Mouse (Mus musculus): ENCODE results near the gene Ppil4.
"Not testable (repeated sequence)": the region's sequence is repeated elsewhere in the genome, so short reads cannot be mapped to it uniquely, and the experiment has no call there.

Gene Ppil4

GRCm38 (mm10) chr10:7792751-7793385, at the start of gene Ppil4, which contains the start of gene Ginm1:
Gene Ppil4 (plus strand): TSS chr10:7792891.
Gene Ginm1 (minus strand): TSS chr10:7792824.
- in situ Hi-C loops (cut with MboI, MseI) = loop anchor here in 1 of 2 experiments (25.0 kb wide), 1 partner anchor 806 kb away; no protein-coding TSS in a partner anchor

- in situ Hi-C loops (cut with MboI, MseI) = not testable (repeated sequence)
These were observed 47.2 kb upstream of the Ppil4 start for GRCm38 (mm10) chr10:7745528-7745927.

GRCm38 (mm10) chr10:7748752-7749151, 43.9 kb upstream of the Ppil4 start:
- in situ Hi-C loops (cut with MboI, MseI) = no loop called here

DNA sequence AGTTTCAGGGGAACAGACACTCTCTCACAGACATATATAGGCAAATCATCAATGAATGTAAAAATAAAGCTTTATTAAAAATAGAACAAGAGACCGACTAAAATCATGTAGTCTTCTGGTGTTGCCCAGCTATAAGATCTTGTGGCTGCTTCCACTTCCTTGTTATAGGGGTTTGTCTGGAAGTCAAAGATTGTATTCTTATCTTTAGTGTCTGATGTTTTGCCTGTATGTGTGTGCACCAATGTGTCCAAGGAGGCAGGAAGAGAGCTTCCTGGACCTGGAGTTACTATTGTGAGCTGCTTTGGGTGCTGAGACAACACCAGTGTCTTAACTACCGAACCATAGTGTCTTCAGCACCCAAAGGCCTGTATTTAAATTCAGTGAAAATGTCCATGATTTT, 35.1 kb upstream of the Ppil4 start:
- in situ Hi-C loops (cut with MboI, MseI) = no loop called here

GRCm38 (mm10) chr10:7772346-7772745, 20.3 kb upstream of the Ppil4 start:
- in situ Hi-C loops (cut with MboI, MseI) = no loop called here

GRCm38 (mm10) chr10:7772769-7773168, 19.9 kb upstream of the Ppil4 start:
- in situ Hi-C loops (cut with MboI, MseI) = no loop called here

DNA sequence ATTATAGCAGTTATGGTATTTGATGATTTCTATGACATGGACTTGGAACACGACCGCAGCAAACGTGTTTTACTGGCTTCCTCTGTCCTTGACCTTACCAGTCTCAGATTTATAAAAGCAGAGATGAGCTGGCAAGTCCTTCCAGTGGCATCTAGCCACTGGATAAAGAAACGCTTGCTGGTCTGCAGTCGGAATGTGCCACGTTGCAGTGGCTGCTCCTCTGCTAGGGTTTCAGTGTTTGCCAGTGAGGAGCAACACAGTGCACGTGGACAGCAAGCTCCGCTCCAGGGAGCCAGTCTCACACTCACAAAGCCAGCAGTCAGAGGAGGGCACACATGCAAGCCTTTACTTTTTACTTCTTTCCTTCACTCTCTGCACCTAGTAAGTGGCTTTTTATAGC, 17.3 kb upstream of the Ppil4 start:
- in situ Hi-C loops (cut with MboI, MseI) = loop anchor here in 1 of 2 experiments (25.0 kb wide), 1 partner anchor 788 kb away; no protein-coding TSS in a partner anchor

DNA sequence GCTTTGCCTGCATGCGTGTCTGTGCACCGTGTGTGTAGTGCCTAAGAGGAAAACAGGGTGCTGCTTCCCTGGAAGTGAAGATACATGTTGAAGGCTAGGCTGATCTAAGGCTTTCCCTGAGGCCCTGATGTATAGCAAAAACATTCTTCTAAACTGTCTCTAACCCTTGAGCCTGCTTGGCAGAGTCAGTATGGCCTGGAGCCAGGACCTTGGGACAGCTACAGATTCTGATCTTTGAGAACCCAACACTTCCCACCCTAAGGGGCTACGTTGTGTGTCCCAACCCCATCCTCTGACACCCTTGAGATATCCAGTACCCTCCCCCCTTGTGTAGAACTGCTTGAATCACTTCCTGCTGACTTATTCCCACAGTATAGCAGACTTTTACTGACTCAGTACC, 14.3 kb upstream of the Ppil4 start:
- in situ Hi-C loops (cut with MboI, MseI) = loop anchor here in 1 of 2 experiments (25.0 kb wide), 1 partner anchor 791 kb away; no protein-coding TSS in a partner anchor

GRCm38 (mm10) chr10:7779751-7780237, 12.9 kb upstream of the Ppil4 start:
- in situ Hi-C loops (cut with MboI, MseI) = loop anchor here in 1 of 2 experiments (10.0 to 25.0 kb wide), 2 partner anchors 55 to 792 kb away; partner anchors contain the start of gene Katna1

DNA sequence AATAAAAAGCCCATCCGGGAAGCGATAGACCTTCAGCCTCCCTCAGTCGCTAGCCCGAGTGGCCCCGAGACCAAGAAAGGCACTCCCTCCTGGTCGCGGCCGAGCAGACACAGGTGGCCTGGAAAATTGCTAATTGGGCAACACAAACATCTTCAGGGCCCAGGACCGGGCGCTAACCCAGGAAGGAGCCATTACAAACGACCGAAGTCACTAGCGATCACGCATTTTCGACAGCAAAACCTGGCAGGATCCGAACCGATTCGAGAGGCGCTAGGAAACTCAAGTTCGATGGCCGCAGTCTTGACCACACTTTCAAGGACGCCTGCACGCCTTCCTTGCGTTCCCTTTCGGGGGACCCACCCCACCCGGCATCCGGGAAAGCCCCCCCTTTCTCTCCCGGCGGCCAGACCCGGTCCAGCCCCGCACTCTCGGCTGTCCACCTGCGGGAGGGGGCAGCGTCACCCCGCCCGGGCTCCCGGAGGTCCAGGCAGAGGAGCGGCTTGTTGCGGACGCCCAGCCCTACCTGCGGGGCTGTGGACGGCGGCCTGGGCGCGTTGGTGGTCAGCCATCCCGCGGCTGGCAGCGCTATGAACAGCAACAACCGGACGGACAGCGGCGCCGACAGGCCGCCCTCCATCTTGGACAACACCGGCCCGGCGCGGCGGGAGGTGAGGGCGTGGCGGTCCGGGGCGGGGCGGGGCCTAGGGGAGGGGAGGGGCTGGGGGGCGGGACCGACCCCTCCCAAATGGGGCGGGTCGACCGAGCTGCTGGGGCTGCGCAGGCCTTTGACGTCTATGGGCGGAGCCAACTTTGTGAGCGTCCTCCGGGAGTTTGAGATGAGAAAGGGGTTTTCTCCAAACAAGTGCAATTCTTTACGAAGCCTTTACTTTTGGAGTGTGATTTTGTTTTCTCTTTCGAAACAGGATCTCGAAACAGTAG, 12.2 kb upstream of the Ppil4 start:
- in situ Hi-C loops (cut with MboI, MseI) = loop anchor here in 1 of 2 experiments (10.0 to 25.0 kb wide), 2 partner anchors 56 to 793 kb away; partner anchors contain the start of gene Katna1

DNA sequence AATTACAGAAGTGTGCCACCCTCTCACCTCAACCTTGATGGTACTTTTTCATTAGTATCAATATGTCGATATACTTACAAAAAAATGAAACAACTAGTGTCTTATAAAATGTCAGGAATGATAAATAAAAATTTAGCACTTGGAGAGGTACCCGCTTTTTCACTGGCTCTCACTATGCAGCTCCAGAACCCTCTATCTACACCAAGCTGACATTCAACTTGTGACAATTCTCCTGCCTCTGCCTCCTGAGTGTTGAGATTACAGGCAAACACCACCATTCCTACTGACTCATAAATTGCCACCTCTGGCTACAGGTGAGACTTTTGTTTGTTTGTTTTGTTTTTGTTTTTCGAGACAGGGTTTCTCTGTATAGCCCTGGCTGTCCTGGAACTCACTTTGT, 11.5 kb upstream of the Ppil4 start:
- in situ Hi-C loops (cut with MboI, MseI) = loop anchor here in 1 of 2 experiments (10.0 to 25.0 kb wide), 2 partner anchors 56 to 794 kb away; partner anchors contain the start of gene Katna1

GRCm38 (mm10) chr10:7787319-7787718, 5.4 kb upstream of the Ppil4 start:
- in situ Hi-C loops (cut with MboI, MseI) = loop anchor here in 1 of 2 experiments (10.0 to 25.0 kb wide), 2 partner anchors 63 to 800 kb away; partner anchors contain the start of gene Katna1

GRCm38 (mm10) chr10:7792254-7792750, 389 bp upstream of the Ppil4 start:
- in situ Hi-C loops (cut with MboI, MseI) = loop anchor here in 1 of 2 experiments (25.0 kb wide), 1 partner anchor 805 kb away; no protein-coding TSS in a partner anchor

DNA sequence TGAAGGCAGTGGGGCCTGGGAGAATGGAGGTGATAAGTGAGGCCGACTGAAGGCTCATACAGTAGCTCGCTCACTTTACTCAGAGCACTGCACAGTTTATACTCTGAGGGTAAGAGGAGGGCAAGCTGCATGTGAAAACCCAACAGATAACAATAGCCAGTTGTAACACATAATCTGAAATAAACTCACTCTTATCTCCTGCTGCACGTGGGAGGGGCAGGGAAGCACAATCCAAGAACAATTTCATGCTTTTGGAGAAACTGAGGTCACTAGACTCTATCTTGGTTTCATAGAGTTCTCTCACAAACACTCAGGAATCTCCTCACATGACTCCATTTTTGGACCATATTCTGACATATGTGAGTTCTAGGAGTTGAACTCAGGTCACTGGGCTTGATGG, 8.6 kb downstream of the Ppil4 start:
- in situ Hi-C loops (cut with MboI, MseI) = no loop called here

DNA sequence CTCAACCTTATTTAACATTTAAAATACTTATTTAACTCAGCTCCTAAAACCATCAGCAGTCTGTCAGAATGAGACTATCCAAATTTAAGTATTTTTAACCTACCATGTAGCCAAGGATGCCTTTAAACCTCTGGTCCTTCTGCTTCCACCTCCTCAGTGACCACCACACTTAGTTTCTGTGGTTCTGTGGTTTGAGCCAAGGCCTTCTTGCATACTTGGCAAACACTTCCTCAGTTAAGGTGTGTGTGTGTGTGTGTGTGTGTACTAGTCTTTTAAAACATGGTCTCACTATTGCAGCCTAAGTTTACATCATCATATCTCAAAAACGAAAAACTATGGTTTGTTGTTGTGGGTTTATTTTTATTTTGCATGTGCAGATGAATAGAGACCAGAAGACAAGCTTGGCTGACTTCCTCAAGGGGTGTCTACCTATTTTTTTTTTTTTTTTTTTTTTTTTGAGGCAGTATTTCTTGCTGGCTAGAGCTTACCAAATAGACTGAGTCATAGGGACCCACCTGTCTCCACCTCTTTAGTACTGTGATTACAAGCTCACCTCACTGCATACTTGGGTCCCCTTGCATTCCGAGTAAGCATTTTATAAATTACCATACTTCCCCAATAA, 9.9 kb downstream of the Ppil4 start:
- in situ Hi-C loops (cut with MboI, MseI) = no loop called here

DNA sequence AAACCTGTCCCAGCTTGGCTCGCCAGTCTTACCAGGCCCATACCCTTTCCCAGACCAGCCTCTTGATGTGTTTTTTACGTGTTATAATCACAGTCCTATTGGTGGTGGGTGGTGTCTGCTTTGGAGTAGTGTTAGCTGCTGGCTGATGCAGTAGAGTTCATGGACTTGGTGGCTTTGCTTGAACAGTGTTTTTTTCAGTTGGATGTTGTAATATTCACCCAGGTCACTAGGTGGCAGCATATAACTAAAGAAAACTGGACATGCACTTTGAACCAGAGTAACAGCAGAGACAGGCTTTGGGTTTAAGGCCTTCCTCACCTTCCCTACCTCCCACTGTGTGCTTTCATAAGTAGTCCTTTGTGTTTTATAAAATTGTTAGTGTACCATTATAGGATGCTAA, 17.2 kb downstream of the Ppil4 start:
- in situ Hi-C loops (cut with MboI, MseI) = loop anchor here (5.0 kb wide), 2 partner anchors 42 to 427 kb away; no protein-coding TSS in a partner anchor

GRCm38 (mm10) chr10:7816476-7816875, 23.8 kb downstream of the Ppil4 start:
- in situ Hi-C loops (cut with MboI, MseI) = no loop called here

GRCm38 (mm10) chr10:7818676-7819075, 26.0 kb downstream of the Ppil4 start:
- in situ Hi-C loops (cut with MboI, MseI) = no loop called here

DNA sequence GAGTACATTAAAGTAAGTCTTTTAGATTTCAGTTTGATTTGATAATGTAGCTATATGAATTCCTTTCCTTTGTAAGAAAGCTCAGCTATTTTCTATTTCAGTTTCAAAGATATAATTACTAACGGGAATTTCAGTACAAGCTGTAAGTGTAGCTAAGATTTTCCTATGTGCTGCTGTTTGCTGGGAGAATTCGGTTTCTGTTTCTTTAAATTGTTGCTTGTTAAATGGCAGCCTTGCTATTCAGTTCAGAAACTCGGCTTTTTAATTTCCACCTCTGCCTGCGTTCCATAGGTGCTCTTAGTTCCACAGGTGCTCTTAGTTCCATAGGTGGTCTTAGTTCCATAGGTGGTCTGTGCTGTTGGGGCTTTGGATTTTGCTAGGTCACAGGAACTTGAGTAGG, 26.5 kb downstream of the Ppil4 start:
- in situ Hi-C loops (cut with MboI, MseI) = no loop called here

DNA sequence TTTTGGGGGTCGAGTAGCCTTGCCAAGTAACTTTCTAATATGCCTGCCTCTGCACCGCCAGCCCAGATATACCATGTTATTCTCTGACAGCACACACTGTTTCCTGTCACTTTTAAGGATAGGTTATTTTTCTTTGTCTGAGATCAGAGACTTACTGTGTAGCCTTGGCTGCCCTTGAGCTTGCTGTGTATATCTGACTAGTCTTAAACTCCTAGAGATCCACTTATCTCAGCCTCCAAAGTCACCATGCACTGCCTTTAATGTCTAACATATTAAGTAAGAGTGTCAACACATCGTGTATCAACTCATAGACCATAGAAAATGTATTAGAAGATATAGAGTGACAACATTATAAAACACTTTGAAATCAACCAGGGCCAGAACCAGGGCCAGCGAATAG, 26.9 kb downstream of the Ppil4 start:
- in situ Hi-C loops (cut with MboI, MseI) = no loop called here

DNA sequence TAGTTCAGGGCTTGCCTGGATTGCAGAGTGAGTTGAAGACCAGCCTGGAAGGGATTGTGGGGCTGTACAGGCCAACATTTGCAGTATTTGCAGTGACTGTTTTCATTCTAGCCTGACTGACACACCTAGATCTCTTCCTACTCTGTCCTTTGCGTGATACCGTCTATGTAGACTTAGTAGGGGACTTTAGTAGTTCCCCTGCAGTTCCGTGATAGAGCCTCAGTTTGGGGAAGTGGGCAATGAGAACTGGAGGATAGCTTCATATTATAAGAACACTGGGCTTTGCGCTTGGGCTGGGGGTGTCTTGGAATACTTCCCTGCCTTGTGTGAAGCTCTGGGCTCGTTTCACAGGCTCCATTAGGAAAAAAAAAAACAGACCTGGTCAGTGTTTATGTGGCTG, 27.5 kb downstream of the Ppil4 start:
- in situ Hi-C loops (cut with MboI, MseI) = no loop called here

Measured in T-helper 17 cell (primary cell).